Mouse (Mus musculus) megakaryocyte progenitor cell, adult 5-6 weeks (primary cell): ENCODE results near the gene Glis2. TPM values are rescaled to one million over a fixed set of nuclear protein-coding genes. Genes with fewer than 3 reads are reported as not detected.

Experiments used
- ATAC-seq: replicated peaks from 2 replicates; pipeline ENCODE4 v1.8.0; 2016; ENCODE audit warnings: mild to moderate bottlenecking, moderate TSS enrichment, inconsistent platforms; ENCODE audit not compliant: poor library complexity
- total RNA-seq, 2 experiments: library from RNA; stranded (forward) in 1 of 2; stranded (reverse) in 1 of 2; fragments of 157-497, 149-512 nt in 1 of 2; fragments of 200-1000 nt in 1 of 2; gene quantifications; 2 replicates each; pipeline versions ENCODE4 v1.2.3 to v1.2.4; 2015 to 2017

Gene Glis2
- total RNA-seq, 2 experiments from 2014 or later: 1.1 to 1.5 TPM

DNA sequence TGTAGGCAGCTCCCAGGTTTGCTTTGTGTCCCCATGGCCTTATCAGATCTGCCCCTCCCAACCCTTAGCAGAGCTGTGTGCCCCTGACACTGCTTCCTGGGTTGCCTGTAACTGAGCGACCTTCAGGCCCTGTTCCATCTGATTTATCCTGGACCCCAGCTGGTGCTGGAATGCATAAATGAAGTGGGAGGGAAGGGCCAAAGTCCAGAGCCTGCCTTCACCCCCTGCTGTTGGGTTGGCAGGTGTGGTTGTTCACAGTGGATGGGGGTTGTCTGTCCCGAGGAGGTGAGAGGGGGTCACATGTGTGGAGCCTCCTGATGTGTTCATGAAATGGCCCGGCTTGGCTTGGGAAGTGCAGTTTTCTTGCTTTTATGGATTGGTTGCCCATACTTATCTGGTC is 7.7 kb downstream of the Glis2 start:
- ATAC-seq: no peak

DNA sequence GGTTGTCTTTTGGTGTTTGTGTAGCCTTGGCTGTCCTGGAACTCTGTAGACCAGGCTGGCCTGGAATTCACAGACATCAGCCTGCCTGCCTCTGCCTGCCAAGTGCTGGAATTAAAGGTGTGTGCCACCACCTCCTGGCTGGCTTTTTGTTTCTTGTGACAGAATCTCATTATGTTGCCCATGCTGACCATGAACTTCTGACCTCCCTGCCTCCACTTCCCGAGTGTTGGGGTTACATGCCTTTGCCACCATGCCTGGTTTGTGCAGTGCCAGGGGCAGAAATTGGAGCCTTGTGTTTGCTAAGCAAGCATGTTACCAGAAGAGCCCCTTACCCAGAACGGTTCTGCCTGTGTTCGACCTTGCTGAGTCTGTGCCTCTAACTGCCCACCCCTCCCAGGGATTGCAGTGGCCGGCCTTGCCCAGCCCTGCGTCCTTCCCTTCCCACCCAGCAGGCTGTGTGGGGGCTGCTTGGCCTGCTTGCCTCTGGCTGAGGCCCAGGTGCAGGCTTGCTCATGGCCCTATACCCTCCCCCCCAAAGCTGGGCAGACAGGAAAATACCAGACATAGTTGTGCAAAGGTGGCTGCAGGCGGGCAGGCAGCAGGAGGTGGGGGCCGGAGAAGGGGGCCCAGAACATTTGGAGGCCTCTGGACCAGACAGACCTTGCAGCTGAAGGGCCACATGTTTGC is 8.4 kb downstream of the Glis2 start:
- no peak for ATAC-seq

DNA sequence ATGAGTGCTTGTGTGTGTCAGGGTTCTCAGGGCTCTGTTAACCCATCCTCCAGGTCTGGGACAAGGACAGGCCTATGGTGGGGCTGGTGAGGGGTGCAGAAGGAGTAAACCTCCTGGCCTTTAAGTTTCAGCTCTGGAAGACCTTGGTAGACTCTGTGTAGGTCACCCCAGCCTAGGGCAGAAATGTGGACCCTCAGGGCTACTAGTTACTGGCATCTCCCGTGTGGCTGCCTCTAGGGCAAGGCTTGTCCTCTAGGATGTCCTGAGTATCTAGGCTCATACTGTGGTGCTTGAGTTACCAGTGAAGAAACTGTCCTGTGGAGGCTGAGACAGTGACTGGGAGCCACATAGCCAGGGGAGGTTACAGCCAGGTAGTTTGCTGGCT is 8.9 kb downstream of the Glis2 start:
- ATAC-seq: no peak

DNA sequence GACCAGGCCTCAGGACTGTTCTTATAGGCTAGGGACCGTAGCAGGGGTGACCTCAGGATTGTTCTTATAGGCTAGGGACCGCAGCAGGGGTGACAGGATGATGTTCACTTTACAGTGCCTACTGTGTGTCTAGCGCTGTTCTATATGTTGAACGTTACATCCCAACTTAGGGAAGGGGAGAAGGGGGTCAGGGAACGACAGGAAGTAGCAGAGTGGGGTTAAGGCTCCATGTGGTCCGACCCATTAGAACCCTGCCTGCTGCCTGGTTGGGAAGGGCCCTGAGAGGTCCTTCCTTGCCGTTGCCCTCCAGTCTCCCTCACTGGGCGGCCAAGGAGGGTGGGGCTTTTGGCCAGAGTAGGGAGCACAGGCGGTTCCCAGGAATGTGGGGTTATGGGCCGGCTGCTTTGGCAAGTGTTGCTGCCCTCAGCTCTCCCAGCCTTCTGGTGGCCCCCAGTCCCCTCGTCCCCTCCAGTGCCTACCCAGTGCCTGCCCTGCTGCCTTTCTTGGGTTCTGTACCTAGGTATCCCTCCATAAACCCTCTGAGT is 9.9 kb downstream of the Glis2 start:
- no peak for ATAC-seq

DNA sequence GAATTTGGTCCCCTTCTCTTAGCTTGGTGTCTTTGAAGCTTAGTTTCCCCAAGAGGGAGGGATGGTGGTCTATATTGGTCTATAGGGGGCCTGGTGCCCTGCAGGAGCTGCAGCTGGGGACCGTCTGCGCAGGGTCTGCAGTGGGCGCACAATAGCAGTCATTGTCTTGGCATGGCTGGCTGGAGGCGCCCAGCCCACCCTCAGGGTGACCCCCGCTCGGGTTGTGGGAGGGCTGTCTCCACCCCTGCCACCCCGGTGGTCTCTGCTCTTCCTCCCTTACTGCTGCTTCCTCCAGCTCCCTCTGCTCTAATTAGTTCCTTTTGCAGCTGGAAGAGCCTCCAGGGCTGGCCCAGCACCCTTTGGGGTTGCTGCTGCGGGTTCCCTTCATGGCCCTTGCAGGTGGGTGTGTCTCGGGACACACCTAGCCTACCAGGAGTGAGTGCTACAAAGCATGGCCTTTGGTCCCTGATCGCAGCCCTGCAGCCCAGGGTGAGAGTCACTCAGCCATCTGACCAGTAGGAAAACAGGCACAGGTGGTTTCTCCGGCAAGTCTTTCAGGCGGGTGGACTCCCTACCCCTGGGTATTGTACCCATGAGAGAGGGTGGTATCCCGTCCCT is 11.1 kb downstream of the Glis2 start:
- ATAC-seq: no peak

DNA sequence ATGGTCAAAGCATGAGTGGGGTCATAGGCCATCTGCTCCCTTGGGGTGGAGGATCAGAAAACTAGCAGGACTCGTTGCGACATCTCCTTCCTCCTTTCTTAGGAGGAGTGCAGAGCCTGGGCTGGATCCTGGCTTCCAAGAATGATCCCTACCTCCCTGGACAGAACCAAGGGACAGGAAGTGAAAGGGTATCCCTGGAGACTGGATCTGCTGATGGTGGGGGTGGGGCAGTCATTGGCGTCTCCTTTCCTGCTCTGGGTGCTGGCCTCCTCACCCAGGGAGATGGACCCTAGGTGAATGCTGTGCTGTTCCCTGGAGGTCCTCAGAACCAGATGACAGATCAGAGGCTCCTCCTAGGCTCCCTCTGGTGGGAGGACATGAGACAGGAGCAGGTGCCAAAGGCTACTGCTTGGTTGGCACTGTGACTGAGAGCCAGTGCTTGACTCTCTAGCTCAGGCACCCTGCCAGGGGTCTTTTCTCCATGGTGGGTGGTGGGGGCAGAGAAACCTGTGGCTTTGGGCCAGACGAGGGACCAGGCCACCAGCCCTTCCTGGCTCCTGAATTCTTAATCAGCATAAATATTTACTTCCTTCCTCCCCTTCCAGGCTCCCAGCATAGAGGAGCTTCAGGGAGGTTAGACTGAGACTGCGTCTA is 12.0 kb downstream of the Glis2 start:
- ATAC-seq: peak; percentile 73

DNA sequence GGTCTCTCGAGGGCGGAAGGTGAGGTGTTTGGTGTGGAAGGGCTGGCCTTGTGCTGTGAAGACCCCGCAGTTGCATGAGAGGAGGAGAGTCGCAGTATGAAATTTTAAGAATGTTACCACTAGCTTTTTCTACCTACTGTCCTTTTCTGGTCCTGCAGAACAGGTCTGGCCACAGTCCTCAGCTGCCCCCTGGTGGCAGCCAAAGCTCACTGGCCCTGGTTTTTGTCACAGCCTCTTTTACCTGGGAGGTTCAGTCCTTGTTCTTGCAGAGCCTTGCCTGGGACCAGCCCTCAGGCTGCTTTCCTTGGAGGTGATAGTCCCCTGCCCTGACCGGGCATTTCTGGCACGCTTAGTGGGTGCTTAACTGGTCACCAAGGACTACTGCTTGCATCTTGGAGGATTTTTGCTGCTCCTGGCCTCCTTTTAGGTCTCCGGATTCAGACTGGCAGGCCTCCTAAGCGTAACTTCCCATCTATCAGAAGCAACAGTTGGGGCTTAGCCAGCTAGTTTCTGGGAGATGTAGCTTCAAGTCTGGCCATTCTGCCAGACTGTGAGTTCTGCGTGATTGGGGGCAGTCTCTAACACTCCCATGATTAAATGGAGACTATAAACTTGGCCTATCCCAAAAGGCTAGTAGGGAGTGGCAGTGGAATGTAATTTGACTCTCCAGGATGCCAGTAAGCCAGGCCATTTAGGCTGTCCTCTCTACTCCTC is 13.5 kb downstream of the Glis2 start:
- peak; percentile 91 for ATAC-seq

DNA sequence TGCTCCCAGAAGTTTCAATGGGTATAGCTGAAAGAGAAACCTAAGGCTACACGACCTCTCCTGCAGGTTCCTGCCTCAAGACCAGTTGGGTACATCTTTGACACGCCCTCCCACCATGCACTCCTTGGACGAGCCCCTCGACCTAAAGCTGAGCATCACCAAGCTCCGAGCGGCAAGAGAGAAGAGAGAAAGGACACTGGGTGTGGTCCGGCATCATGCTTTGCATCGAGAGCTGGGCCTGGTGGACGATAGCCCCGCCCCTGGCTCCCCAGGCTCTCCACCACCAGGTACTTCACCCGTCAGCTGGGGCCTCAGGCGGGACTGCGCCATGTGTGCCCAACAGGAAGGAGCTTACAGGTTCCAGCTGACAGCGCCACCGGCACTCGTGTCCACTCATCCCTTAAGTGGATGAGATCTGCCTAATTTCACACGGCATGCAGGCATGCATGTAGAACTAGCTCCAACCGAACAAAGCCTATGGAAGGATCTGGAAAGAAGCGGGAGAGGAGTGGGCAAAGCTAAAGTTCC is 14.1 kb downstream of the Glis2 start:
- no peak for ATAC-seq

DNA sequence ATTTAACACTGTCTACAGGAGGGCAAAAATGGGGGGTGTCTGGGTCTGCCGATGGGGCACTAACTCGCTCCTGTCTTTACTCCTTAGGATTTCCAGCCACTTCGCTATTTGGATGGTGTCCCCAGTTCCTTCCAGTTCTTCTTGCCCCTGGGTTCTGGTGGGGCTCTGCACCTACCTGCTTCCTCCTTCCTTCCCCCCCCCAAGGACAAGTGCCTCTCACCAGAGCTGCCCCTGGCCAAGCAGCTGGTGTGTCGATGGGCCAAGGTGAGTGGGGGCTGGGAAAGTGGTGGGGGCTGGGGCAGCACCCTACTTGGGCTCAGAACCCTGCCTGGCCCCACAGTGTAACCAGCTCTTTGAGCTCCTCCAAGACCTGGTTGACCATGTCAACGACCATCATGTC is 16.7 kb downstream of the Glis2 start:
- ATAC-seq: no peak

DNA sequence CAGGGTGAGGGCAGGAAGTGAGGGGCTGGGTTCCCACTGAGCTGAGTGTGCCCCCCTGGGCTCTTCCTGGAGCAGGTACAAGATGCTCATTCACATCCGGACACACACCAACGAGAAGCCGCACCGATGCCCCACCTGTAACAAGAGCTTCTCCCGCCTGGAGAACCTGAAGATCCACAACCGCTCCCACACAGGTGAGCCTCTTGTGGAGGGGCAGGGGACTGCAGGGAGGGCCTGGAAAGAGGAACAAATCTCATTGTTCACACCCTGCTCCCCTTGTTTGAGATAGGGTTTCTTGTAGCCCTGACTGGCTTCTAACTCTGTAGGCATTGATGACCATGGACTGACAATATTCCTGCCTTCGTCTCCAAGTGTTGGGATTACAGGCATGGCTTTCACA is 17.2 kb downstream of the Glis2 start:
- no peak for ATAC-seq

DNA sequence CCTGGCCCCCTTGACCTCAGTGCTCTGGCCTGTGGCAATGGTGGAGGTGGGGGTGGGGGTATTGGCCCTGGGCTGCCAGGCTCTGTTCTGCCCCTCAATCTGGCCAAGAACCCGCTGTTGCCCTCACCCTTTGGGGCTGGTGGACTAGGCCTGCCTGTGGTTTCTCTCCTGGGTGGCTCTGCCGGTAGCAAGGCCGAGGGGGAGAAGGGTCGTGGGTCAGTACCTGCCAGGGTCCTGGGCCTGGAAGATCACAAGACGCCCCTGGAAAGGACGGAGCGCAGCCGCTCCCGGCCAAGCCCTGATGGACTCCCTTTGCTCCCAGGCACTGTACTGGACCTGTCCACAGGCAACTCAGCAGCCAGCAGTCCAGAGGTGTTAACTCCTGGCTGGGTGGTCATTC is 19.2 kb downstream of the Glis2 start:
- ATAC-seq: no peak

DNA sequence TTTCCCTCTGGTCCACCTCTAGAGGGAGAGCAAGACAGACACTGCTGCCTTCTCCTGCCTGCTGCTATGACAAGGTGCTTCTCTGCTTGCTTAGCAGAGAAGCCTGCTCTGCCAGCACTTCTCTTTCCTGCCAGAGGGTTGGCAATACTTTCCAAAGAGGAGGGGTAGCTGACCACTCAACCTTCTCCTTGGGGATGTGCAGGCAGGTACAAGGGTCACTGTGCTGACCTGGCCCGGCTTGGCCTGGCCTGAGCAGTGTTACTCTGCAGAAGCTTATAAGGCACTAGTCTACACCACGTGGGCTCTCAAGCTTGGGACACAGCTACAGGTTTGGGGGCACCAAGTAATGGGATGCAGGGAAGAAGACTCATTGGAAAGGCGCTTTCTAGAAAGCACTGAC is 20.1 kb downstream of the Glis2 start:
- ATAC-seq: no peak

DNA sequence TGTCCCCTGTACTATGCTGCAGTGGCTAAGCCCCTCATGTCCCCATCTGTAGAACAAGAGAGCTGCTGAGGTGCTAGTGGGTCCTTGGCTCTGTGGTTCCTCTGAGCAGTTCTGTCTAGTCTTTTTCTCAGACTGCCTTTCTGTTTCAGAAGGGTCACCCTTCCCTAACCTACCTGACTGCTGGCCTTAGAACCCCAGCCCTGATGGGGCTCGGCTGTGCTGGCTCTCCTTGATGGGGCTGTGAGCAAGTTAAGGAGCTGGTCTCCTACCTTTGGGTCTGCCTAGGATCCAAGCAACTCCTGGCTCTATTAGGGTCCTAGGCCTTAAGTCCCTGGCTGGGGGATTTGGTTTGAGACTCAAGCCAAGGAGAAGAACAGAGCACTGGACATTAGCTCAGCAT is 20.8 kb downstream of the Glis2 start:
- no peak for ATAC-seq

DNA sequence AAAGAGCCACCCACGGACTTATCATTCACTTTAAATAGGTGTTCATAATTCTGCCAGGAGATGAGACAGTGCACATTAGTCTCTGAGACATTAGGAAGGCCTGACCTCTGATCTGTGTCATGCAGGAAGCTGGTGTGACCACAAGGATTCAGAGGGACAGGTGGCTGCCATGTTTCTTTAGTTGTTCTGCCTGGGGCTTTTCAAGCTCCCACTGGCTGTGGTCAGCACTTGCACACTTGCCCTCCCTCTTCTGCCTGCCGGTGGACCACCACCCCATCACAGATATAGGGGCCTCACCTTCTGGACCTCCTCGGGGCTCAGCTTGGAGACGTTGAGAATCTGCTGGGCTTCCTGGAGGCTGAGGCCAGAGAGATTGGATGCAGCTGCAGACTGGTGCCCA is 22.3 kb downstream of the Glis2 start:
- no peak for ATAC-seq

DNA sequence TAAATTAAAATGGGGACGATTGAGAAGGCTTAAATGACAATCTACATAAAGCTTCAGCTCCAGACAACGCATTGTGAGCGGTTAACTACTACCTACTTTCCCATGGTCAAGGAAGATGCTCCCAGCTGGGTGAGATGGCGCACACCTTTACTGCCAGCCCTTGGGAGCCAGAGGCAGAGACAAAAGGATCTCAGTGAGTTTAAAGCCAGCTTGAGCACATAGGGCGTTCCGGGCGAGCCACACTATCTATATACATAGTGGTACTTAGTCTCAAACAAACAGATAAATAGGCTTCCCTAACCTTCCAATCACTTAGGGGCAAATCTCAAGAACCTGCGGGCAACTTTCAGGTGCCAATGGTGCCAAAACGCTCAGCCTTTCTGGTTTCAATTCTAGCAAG is 29.6 kb downstream of the Glis2 start:
- peak; percentile 24 for ATAC-seq

DNA sequence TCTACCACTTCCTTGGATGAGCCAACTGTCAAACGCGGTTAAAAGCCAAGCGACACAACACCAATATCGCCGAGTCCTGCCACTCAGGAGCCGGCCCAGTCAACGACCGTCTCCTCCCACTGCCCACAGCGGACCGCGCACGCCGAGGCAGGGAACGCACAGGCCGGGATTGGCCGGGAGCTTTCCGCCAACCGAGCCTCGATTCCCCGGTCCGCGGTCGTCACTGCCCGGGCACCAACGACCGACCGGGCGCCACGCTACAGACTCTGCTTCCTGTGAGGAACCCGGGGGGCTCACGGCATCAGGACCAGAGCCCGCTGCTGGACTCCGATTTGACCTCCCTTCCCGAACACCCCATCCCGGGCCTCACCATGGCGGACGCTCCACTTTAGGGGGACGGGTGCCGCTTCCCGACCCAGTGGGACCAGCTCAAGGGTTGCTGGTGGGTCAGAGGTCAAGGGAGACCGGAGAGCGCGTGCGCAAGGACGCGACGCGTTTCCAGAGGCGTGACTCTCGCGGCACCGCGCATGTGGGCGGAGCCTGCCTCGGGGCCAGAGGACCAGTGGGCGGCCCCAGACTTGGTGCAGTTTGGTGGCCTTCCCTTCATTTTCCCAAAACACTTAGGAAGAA is 30.1 kb downstream of the Glis2 start, which contains the start of gene Pam16:
Gene Pam16 (minus strand): TSS at position 508 of the 630 bp plus-strand sequence.
- ATAC-seq: peak; percentile 94

DNA sequence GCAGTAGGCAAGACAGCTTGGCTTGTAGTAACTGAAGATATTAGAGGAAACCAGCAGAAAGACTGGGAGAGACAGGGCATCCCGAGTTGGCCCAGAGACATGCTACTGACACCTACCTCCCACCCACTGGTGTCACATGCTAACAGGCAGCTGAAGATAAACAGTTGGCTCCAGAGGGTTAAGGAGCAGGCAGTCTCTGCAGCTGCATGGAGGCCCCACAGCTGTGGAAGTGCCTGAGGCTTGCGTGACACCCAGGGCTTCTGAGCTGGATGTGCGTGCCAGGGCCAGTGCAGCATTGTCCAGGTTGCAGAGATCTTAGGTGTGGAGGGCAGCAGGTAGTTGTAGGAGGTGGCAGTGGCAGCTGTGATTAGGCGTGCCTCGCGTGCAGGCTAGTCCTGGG is 32.6 kb downstream of the Glis2 start:
- no peak for ATAC-seq

DNA sequence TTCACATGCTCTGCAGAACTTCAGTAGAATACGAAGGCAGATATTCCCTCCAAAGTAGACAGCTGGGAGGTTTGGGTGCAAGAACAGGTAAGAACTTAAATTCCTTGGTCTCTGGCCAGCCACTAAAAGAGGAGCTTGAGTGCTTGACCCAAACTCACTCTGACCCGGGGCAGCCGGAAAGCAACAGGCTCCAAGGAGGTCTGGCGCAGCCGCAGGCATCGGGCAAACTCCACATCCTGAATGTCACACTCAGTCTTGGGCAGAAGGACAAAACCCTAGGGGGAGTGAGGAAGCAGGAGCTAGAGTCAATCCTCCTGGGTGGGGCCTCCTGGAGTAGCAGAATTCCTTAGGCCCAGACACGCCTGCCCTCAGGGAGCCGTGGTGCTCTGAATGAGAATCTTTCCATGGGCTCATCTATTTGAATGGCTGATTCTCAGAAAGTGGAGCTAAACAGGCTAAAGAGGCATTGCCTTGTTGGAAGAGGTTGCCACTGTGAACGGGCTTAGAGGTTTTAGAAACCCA is 34.4 kb downstream of the Glis2 start:
- no peak for ATAC-seq

DNA sequence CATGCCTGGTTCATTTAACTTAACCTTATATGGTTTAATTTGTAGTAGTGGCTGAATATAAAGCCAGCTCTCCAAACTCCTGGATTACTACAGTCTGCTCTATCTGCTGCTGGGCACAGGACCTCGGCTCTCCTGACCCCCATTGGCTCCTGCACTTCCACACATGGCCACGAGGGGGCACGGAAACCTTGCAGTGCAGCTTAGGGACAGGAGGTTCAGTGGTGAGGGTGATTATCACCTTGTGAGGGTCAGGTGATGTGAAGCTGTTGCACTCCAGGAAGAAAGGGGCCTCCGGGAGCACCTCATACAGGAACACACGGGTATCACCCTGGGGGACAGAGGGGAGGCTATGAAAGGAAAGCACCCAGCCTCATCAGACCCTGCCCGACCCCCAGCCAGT is 35.4 kb downstream of the Glis2 start:
- ATAC-seq: peak; percentile 93

DNA sequence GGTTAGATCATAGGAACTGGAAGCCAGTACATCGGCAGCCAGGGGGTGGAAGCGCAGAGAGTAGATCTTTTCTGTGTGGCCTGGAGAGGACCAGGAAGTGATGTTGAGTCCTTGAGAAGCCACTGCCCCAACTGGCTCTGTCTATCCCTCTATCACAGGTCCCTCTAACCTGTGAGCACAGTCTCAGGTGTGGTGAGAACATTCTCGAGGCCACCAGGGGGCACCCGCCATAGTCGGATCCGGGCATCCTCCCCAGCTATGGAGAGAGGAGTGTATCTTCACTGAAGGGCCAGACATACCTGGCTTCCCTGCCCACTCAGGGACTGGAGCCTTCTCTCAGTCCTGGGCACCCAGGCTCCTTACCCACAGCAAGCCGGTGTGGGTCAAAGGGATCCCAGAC is 37.5 kb downstream of the Glis2 start:
- ATAC-seq: no peak

DNA sequence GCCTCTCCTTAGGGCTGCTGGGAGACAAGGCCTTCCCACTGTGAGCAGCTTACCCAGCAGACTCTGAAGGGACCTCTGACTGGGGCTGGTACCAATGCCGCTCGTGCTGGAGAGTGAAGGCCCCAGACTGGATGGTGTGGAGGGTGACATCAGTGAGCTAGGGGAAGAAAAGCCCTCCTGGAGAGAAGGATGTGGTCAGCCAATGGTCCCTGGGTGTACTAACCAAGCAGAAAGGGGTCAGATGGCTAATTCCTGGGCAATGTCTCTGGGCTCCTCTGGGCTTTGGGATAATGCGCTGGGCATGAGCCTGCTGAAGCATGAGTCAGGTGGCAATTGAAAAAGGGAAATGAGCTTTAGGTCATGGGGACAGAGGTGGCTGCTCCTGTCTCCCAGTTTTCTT is 39.1 kb downstream of the Glis2 start:
- ATAC-seq: no peak
